Mouse (Mus musculus) gastrocnemius, postnatal 14 days (tissue): ENCODE data around the gene Amer2. TPM values are rescaled to one million over a fixed set of nuclear protein-coding genes. Genes with fewer than 3 reads are reported as not detected.

ENCODE experiments used
- DNase-seq: peaks from one replicate; pipeline ENCODE4 v3.0.0; 2021; ENCODE audit warnings: mixed read lengths
- intact Hi-C: fragments of 180-260 bp; cut with DNase I; formaldehyde crosslinking; loops from one replicate; pipeline ENCODE4 v1.15.1; 2025; ENCODE audit warnings: low total_unique reads
- total RNA-seq, 2 experiments: library from RNA; stranded (reverse); gene quantifications; 2 replicates each; pipeline ENCODE4 v1.2.3; 2021

Gene Amer2
- total RNA-seq, 2 experiments from 2014 or later: 0.11 to 0.16 TPM

DNA sequence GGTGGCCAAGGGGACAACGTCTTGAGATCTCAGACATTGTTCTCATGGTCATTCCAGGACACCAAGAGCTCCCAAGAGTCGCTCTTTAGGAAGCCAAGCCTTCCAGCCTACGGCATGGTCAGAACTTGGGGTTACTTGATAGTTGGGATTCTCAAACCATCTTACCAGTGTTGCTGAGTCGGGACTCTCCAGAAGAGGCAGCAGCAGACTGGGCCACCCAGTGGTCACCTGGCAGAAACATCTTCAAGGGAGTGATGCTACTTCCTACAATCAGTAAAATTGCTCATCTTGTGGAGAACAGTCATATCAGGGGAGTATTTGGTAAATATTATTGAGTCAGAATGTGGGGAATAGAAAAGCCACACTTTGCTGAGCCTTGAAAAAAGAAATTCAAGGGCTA lies 62.5 kb downstream of the Amer2 start:
- intact Hi-C loops: no loop called here
- no peak for DNase-seq

- intact Hi-C loops: no loop called here
- DNase-seq: no peak
These were observed 63.3 kb downstream of the Amer2 start for GRCm38 (mm10) chr14:60436364-60436763.

Other genes starting within 250 kb of the Amer2 start
- gene Atp8a2, start 176.1 kb upstream of the Amer2 start, total RNA-seq: 1 to 10 TPM in 1 of 2 experiments, under 1 TPM in 1; 0.93 to 1.8 TPM
- under 1 TPM in 1 of 2 experiments, not detected in 1; 0.25 TPM for gene Nupl1, start 121.8 kb upstream of the Amer2 start, total RNA-seq
- gene Gm49336, start 121.8 kb upstream of the Amer2 start, total RNA-seq: 10 to 100 TPM; 27.7 to 30.0 TPM
- gene Mtmr6, start 108.0 kb upstream of the Amer2 start, total RNA-seq: 10 to 100 TPM; 30.6 to 31.0 TPM